Mouse (Mus musculus) stomach, embryonic 14.5 days (tissue): ENCODE data around the gene Stard9. TPM values are rescaled to one million over a fixed set of nuclear protein-coding genes. Genes with fewer than 3 reads are reported as not detected.
A peak's percentile ranks its signal among the peaks of the same experiment; 100 is the strongest.

Experiments used
- ATAC-seq: fragments of 200-750 bp; cut with Nextera tagmentation; 2 replicates; pipeline ENCODE4 v1.8.0; 2017; ENCODE audit warnings: low read depth, moderate TSS enrichment; ENCODE audit not compliant: insufficient number of reproducible peaks, insufficient read depth, low FRiP score
- H3K27ac ChIP-seq: fragments of 300-500 bp; sonication (generic); 2 replicates; pipeline ENCODE4 v1.5.1; 2014; ENCODE audit warnings: mild to moderate bottlenecking, low read length, moderate library complexity, mixed read lengths
- H3K27me3 ChIP-seq: fragments of 300-500 bp; sonication (generic); 2 replicates; pipeline ENCODE4 v1.6.1; 2014; ENCODE audit warnings: low read length, control low read depth, mixed read lengths; ENCODE audit not compliant: control insufficient read depth, insufficient read depth
- H3K36me3 ChIP-seq: fragments of 300-500 bp; sonication (generic); 2 replicates; pipeline ENCODE4 v1.6.1; 2014; ENCODE audit warnings: mild to moderate bottlenecking, control low read depth, low read length, moderate library complexity, mixed read lengths; ENCODE audit not compliant: control insufficient read depth, insufficient read depth
- H3K4me1 ChIP-seq: fragments of 300-500 bp; sonication (generic); 2 replicates; pipeline ENCODE4 v1.6.1; 2014; ENCODE audit warnings: low read length, control low read depth, mixed read lengths; ENCODE audit not compliant: control insufficient read depth, insufficient read depth
- H3K4me2 ChIP-seq: fragments of 300-500 bp; sonication (generic); replicated peaks from 2 replicates; pipeline ENCODE4 v1.6.1; 2014; ENCODE audit warnings: low read depth, low read length, control low read depth
- H3K4me3 ChIP-seq: fragments of 300-500 bp; sonication (generic); 2 replicates; pipeline ENCODE4 v1.5.1; 2014; ENCODE audit warnings: low read depth, low read length, control low read depth
- H3K9ac ChIP-seq: fragments of 300-500 bp; sonication (generic); replicated peaks from 2 replicates; pipeline ENCODE4 v1.6.1; 2014; ENCODE audit warnings: low read depth, mild to moderate bottlenecking, control low read depth, low read length, moderate library complexity, mixed read lengths
- H3K9me3 ChIP-seq: fragments of 300-500 bp; sonication (generic); 2 replicates; pipeline ENCODE4 v1.6.1; 2016; ENCODE audit warnings: low read depth, low read length, control low read depth; ENCODE audit not compliant: control insufficient read depth
- WGBS: fragments of 180-500 bp; shearing (Covaris S2); extraction: QIAGEN DNeasy Blood & Tissue Kit; methylation state at CpG from one replicate; pipeline ENCODE4 v1.1.7; 2014; 5-methylcytosine and 5-hydroxymethylcytosine counted together
- polyA plus RNA-seq: library from polyadenylated mRNA; unstranded; fragments of >200 nt; fragmentation: Nextera tagmentation; extraction: Ambion mirVana; gene quantifications from 2 replicates; pipeline ENCODE4 v1.2.1, GENCODE M21; 2014

Gene Stard9
- 10.0 and 10.5 TPM in 2 replicates for polyA plus RNA-seq

DNA sequence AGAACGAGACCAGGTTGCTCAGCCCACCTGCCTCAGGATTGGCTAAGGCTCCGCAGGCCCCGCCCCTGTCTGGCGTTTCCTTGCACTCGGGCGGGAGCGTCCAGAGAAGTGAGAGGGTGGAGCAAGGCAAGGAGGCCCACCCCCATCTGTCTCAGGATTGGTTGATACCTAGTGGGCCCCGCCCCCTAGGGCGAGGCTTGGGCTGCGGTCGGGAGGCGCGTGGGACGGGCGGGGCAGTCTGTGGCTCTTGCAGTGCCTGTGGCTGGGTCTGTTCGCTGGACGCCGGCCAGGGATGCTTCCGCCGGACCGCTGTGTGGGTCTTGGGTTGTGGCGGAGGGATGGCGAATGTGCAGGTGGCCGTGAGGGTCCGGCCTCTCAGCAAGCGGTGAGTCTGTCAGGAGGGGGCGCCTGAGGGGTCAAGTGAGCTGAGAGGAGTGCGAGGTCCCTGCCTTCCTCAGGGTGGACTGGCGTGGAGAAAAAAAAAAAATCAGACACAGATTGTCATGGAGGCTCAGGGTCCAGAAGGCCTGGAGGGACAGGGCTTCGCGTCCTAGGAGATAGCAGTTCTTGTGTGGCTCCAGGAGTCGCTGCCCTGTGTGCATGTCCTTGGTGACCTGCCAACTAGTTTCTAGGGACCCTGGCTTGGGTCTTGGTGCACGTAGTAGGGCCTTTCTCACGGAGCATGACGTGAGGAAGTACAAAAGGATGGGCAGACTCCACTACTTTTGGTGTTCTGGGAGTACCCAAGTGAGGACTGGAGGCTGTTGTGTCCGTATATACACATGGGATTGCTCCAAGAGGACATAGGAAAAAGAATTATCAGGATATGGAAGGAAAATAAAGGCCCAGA, at the start of gene Stard9:
Gene Stard9, plus strand, starts transcription at position 236 of the 850 bp plus-strand sequence.
- peak within 1 kb of the TSS; percentile 52 for H3K9ac ChIP-seq
- peak within 1 kb of the TSS; percentile 74 for H3K4me2 ChIP-seq

DNA sequence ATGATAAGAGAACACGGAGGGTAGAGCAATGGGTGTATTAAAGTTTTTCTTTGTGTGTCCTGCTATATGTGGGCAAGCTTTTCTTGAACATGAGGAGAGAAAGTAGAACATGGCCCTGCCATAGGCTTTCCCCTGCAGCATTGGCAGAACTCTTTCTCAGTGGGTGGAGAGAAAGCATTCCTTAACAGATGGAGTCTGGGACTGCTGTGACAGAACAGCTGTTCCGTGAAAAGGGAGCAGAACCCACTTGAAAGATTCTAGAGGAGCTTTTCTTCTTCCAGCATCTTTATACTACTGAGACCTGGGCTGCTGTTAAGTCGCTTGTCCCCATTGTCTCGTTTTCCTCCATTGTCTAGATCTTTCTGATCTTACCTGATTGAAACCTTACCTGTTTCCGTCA, 39.2 kb upstream of the Stard9 start:
- H3K27me3 ChIP-seq = no peaks in the 10 kb centered on the region
- H3K4me2 ChIP-seq = no peak overlapping the region
- no peaks in the 10 kb centered on the region for H3K9me3 ChIP-seq
- H3K36me3 ChIP-seq = peaks cover 13% of the 10 kb centered on the region; the same call in 1 of the 2 replicates
- no peak overlapping the region for H3K9ac ChIP-seq
- H3K27ac ChIP-seq = no peak overlapping the region
- H3K4me1 ChIP-seq = no peaks in the 10 kb centered on the region
- ATAC-seq = no peak
- H3K4me3 ChIP-seq = no peak overlapping the region
- 78% methylated on average over 5 of the region's 5 CpGs for WGBS

More for the DNA sequence above, at the start of gene Stard9:
- ATAC-seq = peak; percentile 100
- H3K9me3 ChIP-seq = no peaks in the 10 kb centered on the region
- H3K36me3 ChIP-seq = 0 out of 2 replicates have a peak, but pooled peaks cover 2% of the 10 kb centered on the region
- H3K27ac ChIP-seq = no peak within 1 kb of the TSS
- H3K4me1 ChIP-seq = 0 out of 2 replicates have a peak, but pooled peaks cover 2% of the 10 kb centered on the region
- peak within 1 kb of the TSS; percentile 48 for H3K4me3 ChIP-seq
- WGBS = 3% methylated on average over 36 of the region's 36 CpGs
- no peaks in the 10 kb centered on the region for H3K27me3 ChIP-seq

DNA sequence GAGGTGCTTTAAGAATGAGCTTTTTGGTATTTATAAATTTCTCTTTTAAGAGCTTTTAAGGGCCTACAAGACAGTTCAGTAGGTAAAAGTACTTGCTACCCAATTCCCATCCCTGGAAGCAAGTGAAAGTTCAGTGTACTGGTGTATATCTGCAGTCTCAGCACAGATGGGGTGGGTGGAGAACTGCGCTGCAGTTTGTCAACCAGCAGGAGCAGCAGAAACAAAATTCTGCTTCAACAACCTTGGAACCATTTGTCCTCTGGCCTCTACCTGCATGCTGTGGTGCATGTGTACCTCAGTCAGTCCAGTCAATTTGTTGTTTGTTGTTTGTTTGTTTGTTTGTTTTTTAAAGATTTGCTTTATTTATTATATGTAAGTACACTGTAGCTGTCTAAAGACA, 36.7 kb upstream of the Stard9 start:
- 91% methylated on average over 1 of the region's 1 CpGs for WGBS
- no peaks in the 10 kb centered on the region for H3K4me1 ChIP-seq

DNA sequence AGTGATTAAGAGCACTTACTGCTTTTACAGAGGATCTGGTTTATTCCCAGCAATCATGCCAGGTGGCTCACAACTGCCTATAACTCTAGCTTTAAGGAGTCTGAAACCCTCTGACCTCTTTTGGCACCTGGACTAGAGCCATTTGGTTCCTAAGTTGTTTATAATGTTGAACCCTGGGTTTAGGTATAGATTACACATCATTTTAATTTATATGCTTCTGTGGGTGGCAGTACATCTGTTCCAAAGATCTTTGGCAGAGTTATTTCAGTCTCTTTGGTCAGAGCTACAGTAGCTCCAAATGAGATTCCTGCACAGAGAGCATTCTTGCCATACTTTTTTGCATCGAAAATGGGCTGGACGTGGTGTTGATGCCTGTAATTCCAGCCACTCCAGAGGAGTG, 31.2 kb upstream of the Stard9 start:
- no peak overlapping the region for H3K4me2 ChIP-seq
- no peak overlapping the region for H3K9ac ChIP-seq
- ATAC-seq = no peak
- H3K4me1 ChIP-seq = no peaks in the 10 kb centered on the region
- no peaks in the 10 kb centered on the region for H3K27me3 ChIP-seq
- H3K4me3 ChIP-seq = no peak overlapping the region
- H3K27ac ChIP-seq = no peak overlapping the region
- no peaks in the 10 kb centered on the region for H3K9me3 ChIP-seq
- H3K36me3 ChIP-seq = peaks cover 48% of the 10 kb centered on the region
- 91% methylated on average over 2 of the region's 2 CpGs for WGBS

More for the DNA sequence above, 36.7 kb upstream of the Stard9 start:
- no peak overlapping the region for H3K27ac ChIP-seq
- H3K36me3 ChIP-seq = peaks cover 28% of the 10 kb centered on the region
- ATAC-seq = no peak
- no peaks in the 10 kb centered on the region for H3K9me3 ChIP-seq
- no peak overlapping the region for H3K4me2 ChIP-seq
- H3K9ac ChIP-seq = no peak overlapping the region
- H3K4me3 ChIP-seq = no peak overlapping the region
- no peaks in the 10 kb centered on the region for H3K27me3 ChIP-seq

DNA sequence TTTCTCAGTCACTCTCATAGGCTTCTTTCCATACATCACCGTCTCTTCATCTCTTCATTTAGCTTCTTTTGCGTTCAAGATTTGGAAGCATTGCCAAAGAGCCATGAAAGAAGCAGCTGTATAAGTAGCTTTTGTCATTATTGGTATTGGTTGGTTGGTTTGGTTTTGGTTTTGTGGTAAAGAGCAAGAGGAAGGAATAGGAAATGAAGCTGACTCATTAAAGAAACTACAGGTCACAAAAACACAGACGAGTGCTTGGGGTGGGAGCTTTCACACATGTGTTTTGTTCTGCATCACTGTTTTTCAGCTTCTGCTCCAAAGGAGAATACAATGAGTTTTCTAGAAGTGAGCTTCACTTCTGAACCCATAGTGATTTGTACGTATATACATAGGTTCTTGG, 29.4 kb upstream of the Stard9 start:
- peaks cover 48% of the 10 kb centered on the region for H3K36me3 ChIP-seq
- no peaks in the 10 kb centered on the region for H3K9me3 ChIP-seq
- no peak for ATAC-seq
- H3K4me1 ChIP-seq = no peaks in the 10 kb centered on the region
- no peak overlapping the region for H3K27ac ChIP-seq
- no peak overlapping the region for H3K4me2 ChIP-seq
- no peak overlapping the region for H3K4me3 ChIP-seq
- no peak overlapping the region for H3K9ac ChIP-seq
- 91% methylated on average over 4 of the region's 4 CpGs for WGBS
- no peaks in the 10 kb centered on the region for H3K27me3 ChIP-seq

DNA sequence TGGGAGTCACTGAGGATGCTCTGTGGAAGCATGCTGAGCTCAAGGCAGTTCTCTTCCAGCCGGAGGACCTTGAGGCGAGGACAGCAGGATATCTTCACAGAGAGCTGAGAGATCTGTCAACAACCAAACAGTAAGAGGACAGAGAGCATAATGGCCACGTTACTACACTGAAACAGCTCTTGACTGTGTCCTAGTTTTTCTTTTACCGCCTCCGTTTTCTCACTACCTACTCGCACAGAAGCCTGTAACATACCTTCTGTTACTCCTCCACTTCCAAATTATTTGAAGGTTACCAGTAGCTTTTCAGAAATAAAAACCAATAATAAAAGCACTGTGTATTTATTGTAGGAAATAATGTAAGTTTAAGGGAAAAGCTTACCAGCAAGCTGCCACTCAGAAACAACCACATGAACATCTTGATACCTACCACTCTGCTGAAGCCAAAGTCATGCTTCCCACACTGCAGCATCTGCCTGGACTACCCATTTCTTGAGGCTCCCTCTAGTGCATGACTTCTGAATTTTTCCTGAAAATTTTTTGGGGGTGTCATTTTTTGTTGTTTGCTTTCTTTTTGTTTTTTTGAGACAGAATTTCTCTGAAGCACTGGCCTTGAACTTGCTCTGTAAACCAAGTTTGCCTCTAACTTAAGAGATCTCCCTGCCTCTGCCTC, 22.8 kb upstream of the Stard9 start:
- peaks cover 7% of the 10 kb centered on the region; the same call in 1 of the 2 replicates for H3K4me1 ChIP-seq
- WGBS = 85% methylated on average over 6 of the region's 6 CpGs
- H3K27ac ChIP-seq = no peak overlapping the region
- H3K9me3 ChIP-seq = no peaks in the 10 kb centered on the region
- H3K9ac ChIP-seq = no peak overlapping the region
- H3K36me3 ChIP-seq = peaks cover 7% of the 10 kb centered on the region
- no peak overlapping the region for H3K4me3 ChIP-seq
- H3K4me2 ChIP-seq = no peak overlapping the region
- ATAC-seq = no peak
- H3K27me3 ChIP-seq = no peaks in the 10 kb centered on the region

DNA sequence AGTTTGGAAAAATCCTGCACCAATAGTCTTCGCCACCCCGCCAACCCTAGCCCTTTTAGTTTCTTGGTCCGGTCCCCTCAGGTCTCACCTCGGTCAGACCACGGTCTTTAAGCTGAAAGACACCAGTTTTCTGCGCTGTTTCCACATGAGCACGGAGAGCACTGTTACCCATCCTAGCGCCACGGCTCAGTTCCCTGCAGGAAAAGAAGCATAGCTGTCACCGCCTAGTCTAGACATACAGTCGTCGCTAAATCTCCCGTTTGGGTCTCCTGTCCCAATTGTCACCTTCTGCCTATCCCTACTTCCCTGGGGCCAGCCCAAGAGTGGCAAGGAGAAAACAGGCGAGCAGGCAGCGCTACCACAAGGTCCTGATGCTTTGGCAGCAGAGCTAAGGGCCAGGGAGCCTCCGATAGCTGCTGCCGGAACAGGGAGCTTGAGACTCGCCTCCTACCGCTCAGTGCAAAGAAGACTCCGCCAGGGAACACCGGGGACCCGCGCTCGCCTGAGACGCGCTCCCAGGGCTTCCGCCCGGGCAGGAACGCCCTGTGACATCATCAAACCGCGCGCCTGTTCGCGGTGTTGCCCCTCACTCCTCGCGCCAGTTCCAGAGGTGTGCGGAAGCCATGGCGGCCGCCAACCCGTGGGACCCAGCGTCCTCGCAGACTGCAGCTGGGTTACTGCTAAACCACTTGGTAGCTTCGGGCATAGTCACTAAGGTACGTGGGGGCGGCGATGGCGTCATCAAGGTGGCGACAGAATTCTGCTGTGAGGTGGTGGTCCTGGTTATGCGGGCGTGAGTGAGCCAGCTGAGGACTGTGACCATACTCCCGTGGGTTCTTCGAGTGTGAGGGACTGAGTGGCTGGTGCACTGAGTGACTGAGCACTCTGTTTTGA, 19.8 kb upstream of the Stard9 start, which contains the start of the genes Haus2 and Lrrc57:
Gene Haus2, plus strand, starts transcription at position 554 of the 894 bp plus-strand sequence.
Gene Lrrc57, minus strand, starts transcription at position 691 of the 894 bp plus-strand sequence.
- peak; percentile 95 for ATAC-seq
- H3K4me1 ChIP-seq = peaks cover 7% of the 10 kb centered on the region; the same call in 1 of the 2 replicates
- H3K27me3 ChIP-seq = no peaks in the 10 kb centered on the region
- peak within 1 kb of the TSS; percentile 87 for H3K27ac ChIP-seq
- peak within 1 kb of the TSS; percentile 84 for H3K4me2 ChIP-seq
- 0 out of 2 replicates have a peak, but pooled peaks cover 3% of the 10 kb centered on the region for H3K36me3 ChIP-seq
- WGBS = under 1% methylated on average over 52 of the region's 52 CpGs
- H3K9ac ChIP-seq = peak within 1 kb of the TSS; percentile 76
- no peaks in the 10 kb centered on the region for H3K9me3 ChIP-seq
- H3K4me3 ChIP-seq = peak within 1 kb of the TSS; percentile 92
